Mouse (Mus musculus): ENCODE measurements around the gene Mgat4b. TPM values are rescaled to one million over a fixed set of nuclear protein-coding genes. Genes with fewer than 3 reads are reported as not detected.
"Not testable (repeated sequence)": the region's sequence is repeated elsewhere in the genome, so short reads cannot be mapped to it uniquely, and the experiment has no call there.

The Mgat4b gene
- total RNA-seq (2021), result 100 to 1,000 TPM; 159 to 178 TPM
- long read RNA-seq, experiment 1, transcript Mgat4b-201 (15 exons, 2,429 nt), result major isoform, 199 of 248 reads
- long read RNA-seq, experiment 1, partial matches to known transcripts, result 19 of 248 reads
- long read RNA-seq, experiment 1, other reads (novel, unspliced or antisense), result 30 of 248 reads
- long read RNA-seq, experiment 2, transcript Mgat4b-201 (15 exons, 2,429 nt), result major isoform, 248 of 353 reads
- long read RNA-seq, experiment 2, partial matches to known transcripts, result 48 of 353 reads
- long read RNA-seq, experiment 2, other reads (novel, unspliced or antisense), result 55 of 353 reads

DNA sequence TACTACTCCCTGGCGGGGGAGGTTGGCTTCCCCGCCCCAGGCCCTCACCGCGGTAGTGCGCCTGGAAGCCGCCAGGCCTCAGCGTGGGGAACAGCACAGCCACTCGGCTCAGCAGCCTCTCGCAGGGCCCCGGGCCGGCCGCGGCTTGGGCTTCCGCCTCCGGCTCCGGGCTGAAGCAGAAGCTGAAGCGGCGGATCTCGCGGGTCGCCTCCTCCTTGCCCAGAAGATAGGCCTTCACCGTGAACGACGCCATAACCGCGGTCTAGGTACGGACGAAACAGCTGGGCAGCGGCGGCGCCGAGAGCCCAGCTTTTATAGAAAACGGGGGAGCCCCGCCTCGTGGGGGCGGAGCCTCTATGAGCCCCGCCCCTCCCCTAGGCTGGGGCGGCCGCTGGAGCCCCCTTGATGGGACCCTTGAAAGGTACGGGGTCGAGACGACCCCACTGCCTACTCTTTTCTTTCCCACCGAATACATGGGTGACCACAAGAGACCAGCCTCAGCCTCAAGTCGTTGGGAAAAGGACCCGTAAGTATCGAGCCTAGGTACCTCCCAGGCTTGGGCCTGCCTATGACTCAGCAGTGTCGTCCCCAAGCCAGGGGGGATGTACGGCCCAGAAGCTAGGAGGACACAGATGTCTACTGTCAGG is at the start of gene Mgat4b, which contains the start of gene Sqstm1:
TSS of gene Mgat4b (plus strand) at position 386 of the 647 bp plus-strand sequence.
TSS of gene Sqstm1 (minus strand) at position 323 of the 647 bp plus-strand sequence.
- DNase-seq (ENCODE audit: low spot score in 2 of 2), result peak; percentile 79 to 86

GRCm38 (mm10) chr11:50161578-50162304 is 48.9 kb upstream of the Mgat4b start:
- peak in 1 of 2 experiments; percentile 33 for DNase-seq (ENCODE audit: low spot score in 2 of 2)

DNA sequence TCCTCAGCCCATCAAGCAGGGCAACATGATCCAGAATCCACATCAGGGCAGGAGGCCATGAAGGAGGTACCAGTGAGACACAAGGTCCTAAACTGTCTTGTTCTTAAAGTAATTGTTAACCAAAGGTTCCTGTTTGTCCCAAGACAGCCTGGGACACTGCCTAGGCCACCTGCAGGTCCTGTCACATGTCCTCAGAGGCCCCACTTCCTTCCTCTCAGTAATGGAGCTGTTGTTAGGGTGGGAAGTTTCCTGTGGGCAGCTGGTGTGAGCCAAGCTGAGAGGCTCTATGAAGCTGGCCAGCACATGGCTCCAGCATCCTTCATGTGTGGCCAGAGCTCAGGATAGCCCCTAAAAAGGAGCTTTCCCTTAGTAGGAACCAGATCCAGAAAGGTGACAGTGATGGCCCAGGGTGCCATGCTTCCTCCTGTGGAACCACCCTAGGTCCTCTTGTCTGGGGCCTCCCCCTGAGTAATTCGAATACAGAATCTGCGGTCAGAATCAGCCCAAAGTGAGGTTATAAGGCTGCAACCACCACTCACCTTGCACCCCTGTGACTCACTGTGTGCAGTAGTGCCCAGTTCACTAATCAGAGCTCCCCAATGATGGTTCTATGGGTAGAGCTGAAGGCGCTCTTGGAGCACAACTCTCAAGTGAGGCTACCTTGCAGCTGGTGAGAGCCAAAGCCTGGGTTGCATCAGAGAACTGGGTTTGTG is 48.2 kb upstream of the Mgat4b start:
- no peak for DNase-seq (ENCODE audit: low spot score in 2 of 2)

- no peak for DNase-seq (ENCODE audit: low spot score in 2 of 2)
Observed at GRCm38 (mm10) chr11:50168352-50168751, 42.3 kb upstream of the Mgat4b start.

- not testable (repeated sequence) for DNase-seq (ENCODE audit: low spot score in 2 of 2)
Observed at GRCm38 (mm10) chr11:50174111-50174729, 36.5 kb upstream of the Mgat4b start, which contains the start of gene Mrnip. TSS of gene Mrnip (plus strand) at chr11:50174444.

GRCm38 (mm10) chr11:50174730-50175187 is 35.9 kb upstream of the Mgat4b start:
- peak; percentile 97 for DNase-seq (ENCODE audit: low spot score in 2 of 2)

GRCm38 (mm10) chr11:50176351-50176750 is 34.3 kb upstream of the Mgat4b start:
- no peak for DNase-seq (ENCODE audit: low spot score in 2 of 2)

- no peak for DNase-seq (ENCODE audit: low spot score in 2 of 2)
Observed at GRCm38 (mm10) chr11:50177111-50177510, 33.6 kb upstream of the Mgat4b start.

- no peak for DNase-seq (ENCODE audit: low spot score in 2 of 2)
Observed at GRCm38 (mm10) chr11:50178532-50179488, 31.9 kb upstream of the Mgat4b start.

- no peak for DNase-seq (ENCODE audit: low spot score in 2 of 2)
Observed at GRCm38 (mm10) chr11:50180478-50181231, 30.0 kb upstream of the Mgat4b start.

GRCm38 (mm10) chr11:50182702-50183101 is 28.0 kb upstream of the Mgat4b start:
- no peak for DNase-seq (ENCODE audit: low spot score in 2 of 2)

DNA sequence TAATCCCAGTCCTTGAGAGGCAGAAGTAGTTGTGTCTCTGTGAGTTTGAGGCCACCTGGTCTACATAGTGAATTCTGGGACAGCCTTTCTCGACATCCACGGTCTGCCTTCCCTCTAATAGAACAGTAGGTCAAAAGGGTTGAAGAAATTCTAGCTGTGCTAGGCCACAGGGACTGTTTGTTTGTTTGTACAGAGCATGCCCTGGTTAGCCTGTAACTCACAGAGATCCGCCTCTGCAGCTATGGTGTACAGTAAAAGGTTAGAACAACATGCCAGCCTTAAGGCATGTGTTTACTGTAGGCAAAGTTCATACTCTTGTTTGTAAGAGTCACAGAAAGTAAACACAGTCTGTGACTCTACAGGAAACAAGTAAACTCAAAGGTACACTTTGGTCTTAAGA is 25.9 kb upstream of the Mgat4b start:
- DNase-seq (ENCODE audit: low spot score in 2 of 2), result no peak

GRCm38 (mm10) chr11:50188682-50189081 is 22.0 kb upstream of the Mgat4b start:
- DNase-seq (ENCODE audit: low spot score in 2 of 2), result no peak

DNA sequence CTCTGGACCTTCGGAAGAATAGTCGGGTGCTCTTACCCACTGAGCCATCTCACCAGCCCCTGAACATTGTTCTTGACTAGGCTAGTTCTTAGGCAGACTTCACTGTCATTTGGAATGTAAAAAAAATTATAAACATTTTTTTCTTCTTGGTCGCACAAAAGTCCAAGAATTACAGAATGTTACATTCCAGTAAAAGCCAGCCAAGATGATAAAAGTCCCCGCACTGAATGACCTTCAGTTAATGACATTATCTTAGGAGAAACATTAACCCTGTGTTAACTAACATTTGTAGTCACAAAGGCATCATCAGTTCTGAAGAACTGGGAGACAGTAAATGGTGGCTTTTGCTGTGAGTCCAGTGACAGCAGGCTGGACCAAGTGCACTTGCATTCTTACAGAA is 20.3 kb upstream of the Mgat4b start:
- no peak for DNase-seq (ENCODE audit: low spot score in 2 of 2)

DNA sequence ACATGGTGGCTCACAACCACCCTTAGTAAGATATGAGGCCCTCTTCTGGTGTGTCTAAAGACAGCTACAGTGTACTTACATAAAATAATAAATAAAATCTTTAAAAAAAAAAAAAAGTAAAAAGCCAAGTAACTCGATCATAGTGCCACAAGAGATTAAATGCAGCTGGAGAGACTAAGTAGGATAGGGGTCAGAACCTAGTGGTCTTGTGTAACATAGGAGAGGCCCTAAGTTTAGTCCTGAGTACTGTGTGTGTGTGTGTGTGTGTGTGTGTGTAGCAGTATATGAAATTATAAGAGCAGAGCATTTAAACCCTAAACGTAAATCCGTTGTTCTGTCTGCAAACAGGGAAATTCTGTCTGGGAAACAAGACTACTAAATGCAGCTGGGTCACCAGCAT is 18.4 kb upstream of the Mgat4b start:
- no peak for DNase-seq (ENCODE audit: low spot score in 2 of 2)

GRCm38 (mm10) chr11:50194070-50194469 is 16.6 kb upstream of the Mgat4b start:
- DNase-seq (ENCODE audit: low spot score in 2 of 2), result no peak

- no peak for DNase-seq (ENCODE audit: low spot score in 2 of 2)
Observed at GRCm38 (mm10) chr11:50194793-50195192, 15.9 kb upstream of the Mgat4b start.

DNA sequence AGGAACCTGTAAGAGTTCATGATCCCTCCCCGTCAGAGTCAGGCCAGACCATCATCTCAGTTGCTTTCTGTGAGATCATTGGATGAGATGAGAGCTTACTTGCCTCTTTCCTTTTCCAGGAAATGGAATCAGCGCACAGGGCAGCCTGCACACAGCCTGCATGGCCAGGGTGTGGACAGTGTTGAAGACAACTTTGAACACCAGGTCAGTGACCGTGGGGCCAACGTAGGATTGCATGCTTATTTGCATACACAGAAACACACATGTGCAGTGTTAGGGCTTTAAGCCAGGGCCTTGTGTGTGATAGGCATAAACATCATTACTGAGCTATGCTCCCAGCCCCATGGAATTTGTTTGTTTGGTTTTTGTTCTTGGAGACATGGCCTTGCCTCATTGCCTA is 13.2 kb upstream of the Mgat4b start:
- no peak for DNase-seq (ENCODE audit: low spot score in 2 of 2)

Data from adrenal gland, postnatal 4 days (tissue).